Mouse (Mus musculus): ENCODE results near the gene Fbxo41.

The Fbxo41 gene

GRCm38 (mm10) chr6:85447351-85447750, 55.4 kb downstream of the Fbxo41 start:
- no peak for DNase-seq (ENCODE audit: low spot score in 2 of 2)

DNA sequence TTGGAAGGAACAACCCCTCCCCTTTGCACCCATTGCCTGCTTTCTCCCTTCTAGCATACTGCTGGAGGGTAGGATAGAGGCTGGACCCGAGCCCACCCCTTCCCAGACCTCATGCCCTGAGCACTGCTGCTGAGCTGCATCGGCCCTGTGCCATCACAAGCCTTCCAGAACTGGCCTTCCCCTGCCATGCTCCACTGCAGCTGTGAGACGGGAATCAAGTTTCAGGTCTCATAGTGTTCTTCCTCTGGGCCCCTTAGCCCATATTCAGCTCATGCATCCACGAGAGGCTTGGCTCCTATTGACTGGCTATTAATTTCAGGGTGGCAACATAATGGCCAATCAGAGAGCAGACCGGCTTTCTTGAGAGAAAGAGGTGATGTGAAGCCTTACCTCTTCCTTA, 57.5 kb downstream of the Fbxo41 start:
- no peak for DNase-seq (ENCODE audit: low spot score in 2 of 2)

DNA sequence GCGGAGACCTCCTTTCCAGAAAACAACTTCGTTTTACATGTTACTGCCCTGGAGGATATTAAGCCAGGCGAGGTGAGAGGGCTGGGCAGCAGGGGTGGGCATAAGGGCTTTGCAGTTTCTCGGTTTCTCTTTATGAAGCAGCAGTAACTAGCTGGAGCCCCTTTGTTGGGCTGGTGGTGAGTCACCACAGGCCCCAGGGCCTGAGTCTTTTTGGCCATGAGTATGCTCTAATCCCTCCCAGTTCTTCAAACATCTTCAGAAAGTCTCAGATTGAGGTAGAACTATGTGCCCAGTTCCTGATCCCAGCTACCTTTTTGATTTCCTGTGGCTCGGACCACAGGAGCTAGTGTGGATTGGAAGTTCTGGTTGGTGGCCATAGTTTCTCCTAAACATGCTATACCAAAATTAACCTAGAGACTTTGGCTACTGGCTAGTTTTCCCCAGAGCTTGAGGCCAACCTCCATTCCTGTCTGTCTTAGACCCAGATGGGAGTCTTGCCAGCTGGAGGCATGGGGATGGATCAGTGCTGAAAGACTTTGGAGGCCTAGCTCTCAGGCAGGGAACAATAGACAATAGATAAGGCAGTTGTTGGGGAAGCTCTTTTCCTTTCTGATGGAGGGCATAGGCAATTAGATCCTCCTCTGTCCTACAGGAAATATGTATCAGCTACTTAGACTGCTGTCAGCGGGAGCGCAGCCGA, 58.4 kb downstream of the Fbxo41 start:
- DNase-seq (ENCODE audit: low spot score in 2 of 2) = no peak

GRCm38 (mm10) chr6:85443488-85444233, 59.1 kb downstream of the Fbxo41 start:
- DNase-seq (ENCODE audit: low spot score in 2 of 2) = no peak

- DNase-seq (ENCODE audit: low spot score in 2 of 2) = no peak
Measured at GRCm38 (mm10) chr6:85441142-85441541, 61.7 kb downstream of the Fbxo41 start.

GRCm38 (mm10) chr6:85436631-85437030, 66.2 kb downstream of the Fbxo41 start:
- no peak for DNase-seq (ENCODE audit: low spot score in 2 of 2)

DNA sequence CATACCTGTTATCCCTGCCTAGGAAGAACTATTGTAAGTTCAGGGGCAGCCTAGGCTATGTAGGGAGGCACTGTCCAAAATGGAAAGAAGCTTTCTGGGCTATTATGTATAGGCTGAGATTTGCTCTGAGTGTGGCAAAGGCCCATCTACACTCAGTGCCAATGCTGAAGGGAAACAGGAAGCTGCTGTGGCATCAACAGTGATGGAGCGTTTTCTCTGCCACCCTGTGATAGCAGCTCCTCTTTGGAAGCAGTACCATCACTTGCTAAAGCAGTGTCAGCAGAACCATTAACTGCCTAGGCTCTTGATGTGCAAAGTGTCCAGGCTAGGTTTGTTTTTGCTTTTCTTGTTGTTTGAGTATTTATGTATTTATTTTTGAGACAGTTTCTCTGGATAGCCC, 66.6 kb downstream of the Fbxo41 start:
- no peak for DNase-seq (ENCODE audit: low spot score in 2 of 2)

GRCm38 (mm10) chr6:85433865-85434264, 68.9 kb downstream of the Fbxo41 start:
- DNase-seq (ENCODE audit: low spot score in 2 of 2) = no peak

DNA sequence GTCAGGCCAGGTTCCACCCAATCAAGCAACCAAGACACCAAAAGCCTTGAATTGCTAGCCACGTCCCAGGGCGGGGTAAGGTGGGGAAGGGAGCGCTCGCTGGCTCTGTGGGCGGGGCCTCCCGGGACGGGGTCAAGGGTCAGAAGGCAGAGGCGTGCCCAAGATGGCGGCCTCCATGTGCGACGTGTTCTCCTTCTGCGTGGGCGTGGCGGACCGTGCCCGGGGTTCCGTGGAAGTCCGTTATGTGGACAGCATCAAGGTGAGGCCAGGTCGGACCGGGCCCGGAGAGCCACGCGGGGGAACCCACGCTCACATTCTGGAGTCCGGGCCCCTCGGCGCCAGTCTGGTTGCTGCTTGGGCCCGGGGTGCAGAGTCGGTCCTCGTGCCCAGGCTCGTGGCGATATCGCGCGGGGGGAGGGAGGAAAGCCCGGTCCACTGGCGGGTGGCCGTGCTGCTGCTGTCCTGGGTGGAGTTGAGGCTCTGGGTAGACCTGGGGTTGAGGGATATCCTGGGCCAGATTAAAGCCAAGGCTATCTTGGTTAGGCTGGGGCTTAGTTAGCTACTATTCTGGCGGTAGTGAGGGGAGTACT, 70.9 kb downstream of the Fbxo41 start, which contains the start of gene Smyd5:
Gene Smyd5 (plus strand): TSS at position 148 of the 590 bp plus-strand sequence.
- peak; percentile 44 to 82 for DNase-seq (ENCODE audit: low spot score in 2 of 2)

GRCm38 (mm10) chr6:85431274-85431841, 71.4 kb downstream of the Fbxo41 start:
- DNase-seq (ENCODE audit: low spot score in 2 of 2) = no peak

DNA sequence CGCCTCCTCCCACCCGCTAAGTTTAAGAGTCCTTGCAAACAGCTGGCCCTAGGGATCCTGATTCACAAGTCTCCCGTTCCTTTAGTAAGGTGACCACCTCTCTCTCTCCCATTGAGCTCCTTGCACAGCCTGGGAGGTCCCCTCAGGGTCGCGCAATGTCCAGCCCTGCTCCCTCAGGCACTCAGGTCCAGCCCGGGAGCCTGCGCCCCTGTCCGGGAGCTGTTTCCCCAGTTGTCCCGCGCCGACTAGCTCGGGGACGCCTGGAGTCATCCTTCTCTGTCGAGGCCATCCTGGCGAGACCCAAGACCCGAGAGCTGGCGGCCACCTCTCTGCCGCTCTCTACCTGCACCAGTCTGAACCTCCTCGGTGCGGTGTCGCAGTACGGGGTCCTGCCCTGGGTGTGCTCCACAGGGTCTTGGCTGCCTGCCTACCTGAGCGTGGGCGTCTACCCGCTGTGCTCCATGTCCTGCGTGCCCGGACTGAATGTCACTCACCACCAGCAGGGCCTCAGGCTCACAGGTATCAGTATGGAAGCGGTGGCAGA, 78.9 kb downstream of the Fbxo41 start, which contains the start of gene Noto:
Gene Noto (plus strand): TSS at position 51 of the 544 bp plus-strand sequence.
- DNase-seq (ENCODE audit: low spot score in 2 of 2) = no peak
